Comparison of ENCODE assay signal across 11 mouse cellular contexts in genomic region chr2:165951432-165952068, GRCm38 (mm10). TPM values are rescaled to one million over a fixed set of nuclear protein-coding genes. Genes with fewer than 3 reads are reported as not detected.
DNase-seq lines count a peak whose midpoint lies in the region; ATAC-seq lines count a peak whose summit lies in the region.
"Had no signal": no experiment of that assay in that cellular context is flagged by ENCODE, and none has a peak within 500 bp of the region (broad histone marks: within the 10 kb centered on the region; RNA-seq: fewer than 3 reads in every experiment).

No protein-coding gene starts in this region.

- H3K9me3 ChIP-seq in heart, embryonic 15.5 days (replicated peaks) = no peaks in the 10 kb centered on the region
- H3K9me3 ChIP-seq in neural tube, embryonic 15.5 days (replicated peaks) = no peaks in the 10 kb centered on the region
- H3K9me3 ChIP-seq in forebrain, embryonic 14.5 days (replicated peaks; ENCODE audit: control insufficient read depth, low read length) = no peaks in the 10 kb centered on the region

- 0 out of 2 replicates have a peak overlapping the region, but pooled peaks have one; percentile 9 for H3K27ac ChIP-seq in heart, embryonic 15.5 days
- no peak overlapping the region for H3K27ac ChIP-seq in neural tube, embryonic 15.5 days (replicated peaks)
- no peak overlapping the region for H3K27ac ChIP-seq in forebrain, embryonic 14.5 days (ENCODE audit: low read depth, low read length)

- H3K4me3 ChIP-seq in heart, embryonic 15.5 days = no peak overlapping the region
- no peak overlapping the region for H3K4me3 ChIP-seq in neural tube, embryonic 15.5 days (replicated peaks)
- H3K4me3 ChIP-seq in forebrain, embryonic 14.5 days (ENCODE audit: low read depth, low read length) = no peak overlapping the region
- H3K4me3 ChIP-seq: erythroblast, embryonic 14.5 days had no signal

- peaks cover 23% of the 10 kb centered on the region for H3K4me1 ChIP-seq in heart, embryonic 15.5 days (replicated peaks)
- 0 out of 2 replicates have a peak, but pooled peaks cover 3% of the 10 kb centered on the region for H3K4me1 ChIP-seq in neural tube, embryonic 15.5 days
- no peaks in the 10 kb centered on the region for H3K4me1 ChIP-seq in forebrain, embryonic 14.5 days (ENCODE audit: control insufficient read depth, insufficient read depth, low read length)

- DNase-seq in heart, postnatal 25 days (ENCODE audit: low spot score) = no peak
- DNase-seq in right cerebral cortex, adult 18-20 months = peak; percentile 8
- DNase-seq in right cerebral cortex, postnatal 25 days = no peak
- DNase-seq in thymus, postnatal 0 days (ENCODE audit: low spot score) = peak; percentile 54
- no peak for DNase-seq in forebrain, embryonic 14.5 days (ENCODE audit: low spot score)
- DNase-seq: adrenal gland, adult 2 months; kidney, adult 8-10 months had no signal

- no peaks in the 10 kb centered on the region for H3K36me3 ChIP-seq in heart, embryonic 15.5 days
- no peaks in the 10 kb centered on the region for H3K36me3 ChIP-seq in neural tube, embryonic 15.5 days
- H3K36me3 ChIP-seq in forebrain, embryonic 14.5 days (ENCODE audit: control insufficient read depth, insufficient read depth, low read length) = no peaks in the 10 kb centered on the region

- H3K4me2 ChIP-seq in heart, embryonic 15.5 days = no peak overlapping the region
- H3K4me2 ChIP-seq in neural tube, embryonic 15.5 days = no peak overlapping the region
- no peak overlapping the region for H3K4me2 ChIP-seq in forebrain, embryonic 14.5 days (ENCODE audit: low read length)

- H3K27me3 ChIP-seq in heart, embryonic 15.5 days = no peaks in the 10 kb centered on the region
- no peaks in the 10 kb centered on the region for H3K27me3 ChIP-seq in neural tube, embryonic 15.5 days (replicated peaks)
- no peaks in the 10 kb centered on the region for H3K27me3 ChIP-seq in forebrain, embryonic 14.5 days (replicated peaks; ENCODE audit: control insufficient read depth, insufficient read depth, low read length)

- no peak overlapping the region for H3K9ac ChIP-seq in heart, embryonic 15.5 days
- no peak overlapping the region for H3K9ac ChIP-seq in neural tube, embryonic 15.5 days (replicated peaks)
- no peak overlapping the region for H3K9ac ChIP-seq in forebrain, embryonic 14.5 days (ENCODE audit: low read length)

- 43% methylated on average over 12 of the region's 12 CpGs for WGBS in heart, embryonic 15.5 days
- 69% methylated on average over 12 of the region's 12 CpGs for WGBS in neural tube, embryonic 15.5 days
- 78% methylated on average over 12 of the region's 12 CpGs for WGBS in forebrain, embryonic 14.5 days

- ATAC-seq in heart, embryonic 15.5 days (replicated peaks; ENCODE audit: insufficient number of reproducible peaks, insufficient read depth, low FRiP score, low read depth) = no peak
- peak; percentile 46 to 70 for ATAC-seq in hematopoietic stem cell, adult 5-6 weeks (replicated peaks in 1 of 2; ENCODE audit: insufficient read depth in 1 of 2, low FRiP score in 2 of 2, low TSS enrichment in 1 of 2, low read depth in 1 of 2, poor library complexity in 2 of 2, severe bottlenecking in 2 of 2)
- ATAC-seq in neural tube, embryonic 15.5 days (ENCODE audit: low FRiP score) = no peak
- no peak for ATAC-seq in forebrain, embryonic 14.5 days

- intact Hi-C loops in heart, postnatal 25 days (cut with DNase I) = no loop called here

RNA-seq across cellular contexts. Expression of gene Ncoa3, which starts 40.9 kb away (rescaled TPM):
- 8.7 and 11.0 TPM in 2 replicates for polyA plus RNA-seq in heart, embryonic 15.5 days (2015; fragmentation: Nextera tagmentation; extraction: Ambion mirVana)
- 10 to 100 TPM; 23.8 to 29.6 TPM for total RNA-seq in heart, postnatal 25 days (2021)
- total RNA-seq in hematopoietic stem cell, adult 5-6 weeks (2017) = 31.0 and 35.7 TPM in 2 replicates
- 18.2 and 20.4 TPM in 2 replicates for polyA plus RNA-seq in thymus, postnatal 0 days (2015; fragmentation: Nextera tagmentation; extraction: Ambion mirVana)
- 13.3 and 14.6 TPM in 2 replicates for polyA plus RNA-seq in neural tube, embryonic 15.5 days (2015; fragmentation: Nextera tagmentation; extraction: Ambion mirVana)
- polyA plus RNA-seq in forebrain, embryonic 14.5 days (2014; fragmentation: Nextera tagmentation; extraction: Ambion mirVana) = 9.3 and 12.8 TPM in 2 replicates

RNA-seq across cellular contexts. Expression of gene Zmynd8, which starts 52.7 kb away (rescaled TPM):
- 39.1 and 40.7 TPM in 2 replicates for polyA plus RNA-seq in heart, embryonic 15.5 days (2015; fragmentation: Nextera tagmentation; extraction: Ambion mirVana)
- 10 to 100 TPM; 44.5 to 48.7 TPM for total RNA-seq in heart, postnatal 25 days (2021)
- total RNA-seq in hematopoietic stem cell, adult 5-6 weeks (2017) = 44.5 and 53.2 TPM in 2 replicates
- polyA plus RNA-seq in thymus, postnatal 0 days (2015; fragmentation: Nextera tagmentation; extraction: Ambion mirVana) = 38.8 and 46.7 TPM in 2 replicates
- polyA plus RNA-seq in neural tube, embryonic 15.5 days (2015; fragmentation: Nextera tagmentation; extraction: Ambion mirVana) = 79.3 and 79.5 TPM in 2 replicates
- polyA plus RNA-seq in forebrain, embryonic 14.5 days (2014; fragmentation: Nextera tagmentation; extraction: Ambion mirVana) = 43.3 and 58.0 TPM in 2 replicates

Comparison
In these comparisons a context has a peak if more than half of its experiments do, and no peak if none do; other contexts are left out.
1. DNase-seq: peak in right cerebral cortex, adult 18-20 months (single experiment) and thymus, postnatal 0 days (single experiment); none in heart, postnatal 25 days (single experiment), right cerebral cortex, postnatal 25 days (single experiment) and forebrain, embryonic 14.5 days (single experiment).
2. ATAC-seq: peak in hematopoietic stem cell, adult 5-6 weeks (2 of 2); none in heart, embryonic 15.5 days (single experiment), neural tube, embryonic 15.5 days (single experiment) and forebrain, embryonic 14.5 days (single experiment).